Mouse (Mus musculus): ENCODE data around the gene Adgrv1. TPM values are rescaled to one million over a fixed set of nuclear protein-coding genes. Genes with fewer than 3 reads are reported as not detected.

Gene Adgrv1
- polyA plus RNA-seq, 1 experiment from 2014 or later, result 41.9 TPM

DNA sequence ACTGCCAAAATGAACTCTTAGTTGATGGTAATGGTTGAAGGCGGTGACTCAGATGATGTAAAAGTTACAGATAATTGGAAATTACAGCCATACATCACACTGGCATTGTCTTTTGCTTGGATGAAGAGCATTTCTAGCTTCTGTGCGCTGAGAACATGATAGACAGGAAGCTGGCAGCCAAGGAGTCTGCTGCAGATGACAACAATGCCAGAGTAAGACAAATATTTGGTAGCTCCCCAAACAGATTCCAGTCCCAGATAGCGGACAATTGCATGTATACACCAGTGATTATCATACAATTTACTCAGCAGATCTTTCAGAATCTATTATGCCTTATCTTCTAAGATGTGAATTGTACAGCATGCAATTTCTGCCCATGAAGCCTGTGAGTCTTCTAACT lies 409.2 kb downstream of the Adgrv1 start:
- no peak overlapping the region for H3K4me2 ChIP-seq (ENCODE audit: low read depth, low read length, severe bottlenecking)
- WGBS, result 92% methylated on average over 3 of the region's 3 CpGs
- DNase-seq (ENCODE audit: low spot score), result no peak

GRCm38 (mm10) chr13:81222377-81222776 lies 410.6 kb downstream of the Adgrv1 start:
- 93% methylated on average over 1 of the region's 1 CpGs for WGBS
- H3K9me3 ChIP-seq (ENCODE audit: control insufficient read depth, low read length), result no peaks in the 10 kb centered on the region

More for the DNA sequence above, 409.2 kb downstream of the Adgrv1 start:
- Histone ChIP-seq H3K9ac (ENCODE audit: low read length) (no peak overlapping the region), H3K9me3 (ENCODE audit: control insufficient read depth, low read length) (no peaks in the 10 kb centered on the region), H3K4me3 (ENCODE audit: low read depth, low read length) (no peak overlapping the region), H3K36me3 (ENCODE audit: control insufficient read depth, insufficient read depth, low read length) (no peaks in the 10 kb centered on the region), H3K27me3 (ENCODE audit: control insufficient read depth, insufficient read depth, low read length) (no peaks in the 10 kb centered on the region), H3K4me1 (replicated peaks; ENCODE audit: control insufficient read depth, insufficient read depth, low read length) (no peaks in the 10 kb centered on the region), H3K27ac (ENCODE audit: low read depth, low read length) (no peak overlapping the region)
- no peak for ATAC-seq (replicated peaks; ENCODE audit: low FRiP score)

DNA sequence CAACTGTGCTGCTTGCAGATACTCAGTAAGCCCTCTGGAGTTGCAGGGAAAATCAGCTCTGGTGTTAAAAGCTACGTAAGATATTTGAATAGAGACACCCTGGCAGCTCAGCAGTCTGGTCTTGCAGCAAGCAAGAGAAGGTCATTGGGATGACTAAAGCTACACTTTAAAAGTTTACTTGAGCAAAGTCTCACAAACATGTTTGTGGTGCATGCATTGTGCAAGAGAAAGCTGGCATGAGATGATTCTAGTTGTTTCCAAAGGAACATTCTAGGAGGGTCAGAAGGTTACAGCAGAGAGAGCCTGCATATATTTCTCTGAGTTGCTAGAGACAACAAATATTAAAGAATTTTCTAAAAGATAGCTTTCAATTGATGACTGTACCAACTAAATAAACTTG lies 421.5 kb downstream of the Adgrv1 start:
- no peak overlapping the region for H3K4me2 ChIP-seq (ENCODE audit: low read depth, low read length, severe bottlenecking)
- H3K36me3 ChIP-seq (ENCODE audit: control insufficient read depth, insufficient read depth, low read length), result no peaks in the 10 kb centered on the region
- H3K4me1 ChIP-seq (replicated peaks; ENCODE audit: control insufficient read depth, insufficient read depth, low read length), result no peaks in the 10 kb centered on the region
- no peaks in the 10 kb centered on the region for H3K9me3 ChIP-seq (ENCODE audit: control insufficient read depth, low read length)
- no peaks in the 10 kb centered on the region for H3K27me3 ChIP-seq (ENCODE audit: control insufficient read depth, insufficient read depth, low read length)
- no peak for DNase-seq (ENCODE audit: low spot score)
- no peak overlapping the region for H3K4me3 ChIP-seq (ENCODE audit: low read depth, low read length)
- 69% methylated on average over 1 of the region's 1 CpGs for WGBS
- no peak overlapping the region for H3K27ac ChIP-seq (ENCODE audit: low read depth, low read length)
- no peak for ATAC-seq (replicated peaks; ENCODE audit: low FRiP score)
- no peak overlapping the region for H3K9ac ChIP-seq (ENCODE audit: low read length)

More at GRCm38 (mm10) chr13:81222377-81222776, 410.6 kb downstream of the Adgrv1 start:
- Histone ChIP-seq H3K4me1 (replicated peaks; ENCODE audit: control insufficient read depth, insufficient read depth, low read length) (no peaks in the 10 kb centered on the region), H3K27me3 (ENCODE audit: control insufficient read depth, insufficient read depth, low read length) (no peaks in the 10 kb centered on the region), H3K27ac (ENCODE audit: low read depth, low read length) (no peak overlapping the region), H3K9ac (ENCODE audit: low read length) (no peak overlapping the region), H3K4me3 (ENCODE audit: low read depth, low read length) (no peak overlapping the region), H3K36me3 (ENCODE audit: control insufficient read depth, insufficient read depth, low read length) (no peaks in the 10 kb centered on the region), H3K4me2 (ENCODE audit: low read depth, low read length, severe bottlenecking) (no peak overlapping the region)
- DNase-seq (ENCODE audit: low spot score), result no peak
- ATAC-seq (replicated peaks; ENCODE audit: low FRiP score), result no peak

DNA sequence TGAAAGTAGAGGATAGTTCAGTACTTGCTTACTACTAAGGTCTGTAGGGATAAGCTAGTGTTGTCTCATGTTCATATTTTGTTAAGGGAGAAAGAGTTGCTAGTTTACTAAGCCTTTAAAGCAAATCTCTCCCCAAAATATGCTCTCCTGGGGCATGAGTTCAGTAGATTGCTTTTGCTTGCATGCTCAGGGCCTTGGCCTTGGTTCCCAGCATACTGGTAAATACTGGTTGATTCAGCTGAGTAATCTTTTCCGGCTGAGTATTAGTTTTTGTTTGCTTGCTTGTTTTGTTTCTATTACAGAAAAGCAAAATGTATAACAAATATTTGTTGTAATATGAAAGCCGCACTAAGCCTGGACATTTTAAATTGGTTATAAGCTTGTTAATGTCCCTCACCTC lies 422.4 kb downstream of the Adgrv1 start:
- ATAC-seq (replicated peaks; ENCODE audit: low FRiP score) (no peak), DNase-seq (ENCODE audit: low spot score) (no peak)
- 91% methylated on average over 2 of the region's 2 CpGs for WGBS
- Histone ChIP-seq H3K9ac (ENCODE audit: low read length) (no peak overlapping the region), H3K4me1 (replicated peaks; ENCODE audit: control insufficient read depth, insufficient read depth, low read length) (no peaks in the 10 kb centered on the region), H3K9me3 (ENCODE audit: control insufficient read depth, low read length) (no peaks in the 10 kb centered on the region), H3K36me3 (ENCODE audit: control insufficient read depth, insufficient read depth, low read length) (no peaks in the 10 kb centered on the region), H3K27ac (ENCODE audit: low read depth, low read length) (no peak overlapping the region), H3K4me2 (ENCODE audit: low read depth, low read length, severe bottlenecking) (no peak overlapping the region), H3K4me3 (ENCODE audit: low read depth, low read length) (no peak overlapping the region), H3K27me3 (ENCODE audit: control insufficient read depth, insufficient read depth, low read length) (no peaks in the 10 kb centered on the region)

- Histone ChIP-seq H3K4me1 (replicated peaks; ENCODE audit: control insufficient read depth, insufficient read depth, low read length) (no peaks in the 10 kb centered on the region), H3K27me3 (ENCODE audit: control insufficient read depth, insufficient read depth, low read length) (no peaks in the 10 kb centered on the region), H3K9me3 (ENCODE audit: control insufficient read depth, low read length) (no peaks in the 10 kb centered on the region), H3K4me2 (ENCODE audit: low read depth, low read length, severe bottlenecking) (no peak overlapping the region), H3K4me3 (ENCODE audit: low read depth, low read length) (no peak overlapping the region), H3K9ac (ENCODE audit: low read length) (no peak overlapping the region), H3K27ac (ENCODE audit: low read depth, low read length) (no peak overlapping the region), H3K36me3 (ENCODE audit: control insufficient read depth, insufficient read depth, low read length) (no peaks in the 10 kb centered on the region)
- DNase-seq (ENCODE audit: low spot score), result no peak
- ATAC-seq (replicated peaks; ENCODE audit: low FRiP score), result no peak
- 90% methylated on average over 3 of the region's 3 CpGs for WGBS
Observed at GRCm38 (mm10) chr13:81209815-81210214, 423.1 kb downstream of the Adgrv1 start.

DNA sequence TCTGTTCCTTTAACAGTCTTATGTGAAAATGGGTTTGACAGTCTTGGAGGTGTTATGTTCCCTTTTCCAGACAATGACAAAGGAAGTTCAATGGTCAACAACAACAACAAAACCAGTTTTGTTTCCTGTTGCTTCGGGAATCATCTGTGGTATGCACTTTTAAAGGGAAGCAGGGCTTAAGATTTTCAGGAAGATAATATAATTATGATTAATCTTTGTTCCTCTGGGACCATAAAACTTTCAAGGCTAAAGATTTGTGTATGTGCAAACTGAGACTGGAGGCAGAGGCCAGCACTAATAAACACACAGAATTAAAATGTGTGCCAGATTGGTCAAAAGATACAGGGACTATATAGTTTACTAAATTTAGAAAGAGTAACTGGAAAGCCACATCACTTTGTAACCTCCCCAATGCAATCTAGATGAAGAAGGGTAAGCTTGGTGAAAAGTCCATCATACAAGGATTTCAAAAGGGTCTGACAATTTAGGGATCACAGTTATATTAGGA lies 424.8 kb downstream of the Adgrv1 start:
- H3K4me2 ChIP-seq (ENCODE audit: low read depth, low read length, severe bottlenecking), result no peak overlapping the region
- H3K4me1 ChIP-seq (replicated peaks; ENCODE audit: control insufficient read depth, insufficient read depth, low read length), result no peaks in the 10 kb centered on the region
- H3K9ac ChIP-seq (ENCODE audit: low read length), result no peak overlapping the region
- H3K4me3 ChIP-seq (ENCODE audit: low read depth, low read length), result no peak overlapping the region
- H3K9me3 ChIP-seq (ENCODE audit: control insufficient read depth, low read length), result no peaks in the 10 kb centered on the region
- 86% methylated on average over 1 of the region's 1 CpGs for WGBS
- DNase-seq (ENCODE audit: low spot score) (no peak), ATAC-seq (replicated peaks; ENCODE audit: low FRiP score) (no peak)
- no peaks in the 10 kb centered on the region for H3K36me3 ChIP-seq (ENCODE audit: control insufficient read depth, insufficient read depth, low read length)
- H3K27ac ChIP-seq (ENCODE audit: low read depth, low read length), result no peak overlapping the region
- no peaks in the 10 kb centered on the region for H3K27me3 ChIP-seq (ENCODE audit: control insufficient read depth, insufficient read depth, low read length)

GRCm38 (mm10) chr13:81181966-81182908 lies 450.7 kb downstream of the Adgrv1 start:
- ATAC-seq (replicated peaks; ENCODE audit: low FRiP score) (no peak), DNase-seq (ENCODE audit: low spot score) (no peak)
- H3K4me3 ChIP-seq (ENCODE audit: low read depth, low read length), result no peak overlapping the region
- whole genome bisulfite sequencing, result 83% methylated on average over 12 of the region's 12 CpGs
- no peaks in the 10 kb centered on the region for H3K4me1 ChIP-seq (replicated peaks; ENCODE audit: control insufficient read depth, insufficient read depth, low read length)
- H3K27me3 ChIP-seq (ENCODE audit: control insufficient read depth, insufficient read depth, low read length), result no peaks in the 10 kb centered on the region
- H3K9me3 ChIP-seq (ENCODE audit: control insufficient read depth, low read length), result no peaks in the 10 kb centered on the region
- no peak overlapping the region for H3K9ac ChIP-seq (ENCODE audit: low read length)
- no peak overlapping the region for H3K4me2 ChIP-seq (ENCODE audit: low read depth, low read length, severe bottlenecking)
- H3K36me3 ChIP-seq (ENCODE audit: control insufficient read depth, insufficient read depth, low read length), result no peaks in the 10 kb centered on the region; the same call in 1 of the 2 replicates
- H3K27ac ChIP-seq (ENCODE audit: low read depth, low read length), result no peak overlapping the region

GRCm38 (mm10) chr13:81181459-81181858 lies 451.5 kb downstream of the Adgrv1 start:
- 72% methylated on average over 4 of the region's 4 CpGs for WGBS
- no peak overlapping the region for H3K4me3 ChIP-seq (ENCODE audit: low read depth, low read length)

More at GRCm38 (mm10) chr13:81181459-81181858, 451.5 kb downstream of the Adgrv1 start:
- Histone ChIP-seq H3K27ac (ENCODE audit: low read depth, low read length) (no peak overlapping the region), H3K9ac (ENCODE audit: low read length) (no peak overlapping the region), H3K36me3 (ENCODE audit: control insufficient read depth, insufficient read depth, low read length) (no peaks in the 10 kb centered on the region; the same call in 1 of the 2 replicates), H3K9me3 (ENCODE audit: control insufficient read depth, low read length) (no peaks in the 10 kb centered on the region), H3K4me1 (replicated peaks; ENCODE audit: control insufficient read depth, insufficient read depth, low read length) (no peaks in the 10 kb centered on the region), H3K4me2 (ENCODE audit: low read depth, low read length, severe bottlenecking) (no peak overlapping the region), H3K27me3 (ENCODE audit: control insufficient read depth, insufficient read depth, low read length) (no peaks in the 10 kb centered on the region)
- no peak for DNase-seq (ENCODE audit: low spot score)
- no peak for ATAC-seq (replicated peaks; ENCODE audit: low FRiP score)
